Mouse (Mus musculus): ENCODE results near the gene Eral1.

Eral1 gene

GRCm38 (mm10) chr11:78079961-78080921 is at the start of gene Eral1:
TSS of gene Eral1 (minus strand) at chr11:78080383.
- peak; percentile 88 for DNase-seq

GRCm38 (mm10) chr11:78129458-78129857 is 49.3 kb upstream of the Eral1 start:
- no peak for DNase-seq

- no peak for DNase-seq
Observed at GRCm38 (mm10) chr11:78126739-78127138, 46.6 kb upstream of the Eral1 start.

- no peak for DNase-seq
Observed at GRCm38 (mm10) chr11:78125691-78126090, 45.5 kb upstream of the Eral1 start.

- no peak for DNase-seq
Observed at GRCm38 (mm10) chr11:78123782-78124181, 43.6 kb upstream of the Eral1 start.

GRCm38 (mm10) chr11:78122815-78123214 is 42.6 kb upstream of the Eral1 start:
- no peak for DNase-seq

GRCm38 (mm10) chr11:78121176-78121575 is 41.0 kb upstream of the Eral1 start:
- peak; percentile 64 for DNase-seq

- no peak for DNase-seq
Observed at GRCm38 (mm10) chr11:78119898-78120297, 39.7 kb upstream of the Eral1 start.

GRCm38 (mm10) chr11:78118467-78118866 is 38.3 kb upstream of the Eral1 start:
- DNase-seq = no peak

GRCm38 (mm10) chr11:78116146-78116410 is 35.9 kb upstream of the Eral1 start:
- DNase-seq = peak; percentile 39

GRCm38 (mm10) chr11:78115367-78116145 is 35.4 kb upstream of the Eral1 start:
- DNase-seq = peak; percentile 95

GRCm38 (mm10) chr11:78114676-78115366 is 34.6 kb upstream of the Eral1 start:
- DNase-seq = no peak

GRCm38 (mm10) chr11:78113616-78114015 is 33.4 kb upstream of the Eral1 start:
- DNase-seq = no peak

GRCm38 (mm10) chr11:78104501-78104900 is 24.3 kb upstream of the Eral1 start:
- no peak for DNase-seq

- peak; percentile 45 for DNase-seq
Observed at GRCm38 (mm10) chr11:78102958-78103747, 23.0 kb upstream of the Eral1 start.

- DNase-seq = no peak
Observed at GRCm38 (mm10) chr11:78102142-78102541, 22.0 kb upstream of the Eral1 start.

- no peak for DNase-seq
Observed at GRCm38 (mm10) chr11:78100746-78101145, 20.6 kb upstream of the Eral1 start.

- no peak for DNase-seq
Observed at GRCm38 (mm10) chr11:78097077-78097476, 16.9 kb upstream of the Eral1 start.

- no peak for DNase-seq
Observed at GRCm38 (mm10) chr11:78095144-78095516, 14.9 kb upstream of the Eral1 start.

GRCm38 (mm10) chr11:78094504-78095143 is 14.4 kb upstream of the Eral1 start, which contains the start of gene Fam222b:
TSS of gene Fam222b (plus strand) at chr11:78094660.
- DNase-seq = peak; percentile 94

- DNase-seq = no peak
Observed at GRCm38 (mm10) chr11:78094137-78094503, 13.9 kb upstream of the Eral1 start.

GRCm38 (mm10) chr11:78087756-78088281 is 7.6 kb upstream of the Eral1 start:
- DNase-seq = no peak
